In the genomic region with DNA sequence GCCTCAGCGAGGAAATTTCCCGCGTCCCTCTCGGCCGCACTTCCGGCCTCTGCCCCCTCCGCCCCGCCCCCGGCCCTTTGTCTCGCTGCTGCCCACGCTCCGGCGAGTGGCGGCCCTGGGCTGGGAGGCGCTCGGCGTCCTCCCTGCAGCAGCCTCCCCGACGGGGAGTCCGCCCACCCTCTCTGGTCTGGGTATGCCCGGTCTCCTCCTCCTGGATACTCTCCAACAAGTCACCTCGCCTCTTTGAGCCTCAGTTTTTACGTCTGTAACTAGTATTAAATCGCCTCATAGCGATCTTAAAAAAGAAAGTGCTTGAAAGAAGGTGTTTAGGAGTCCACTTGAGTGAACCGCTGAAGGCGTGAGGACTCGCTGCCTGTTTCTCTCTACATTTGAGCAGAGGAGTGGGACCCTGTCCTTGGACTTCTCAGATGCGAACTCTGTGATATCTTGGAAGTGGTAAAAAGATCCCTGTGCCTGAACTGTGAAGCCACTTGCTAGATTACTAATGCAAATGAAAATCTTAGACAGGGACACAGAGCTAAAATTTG, we compare ENCODE assay signal across 8 mouse cellular contexts. TPM values are rescaled to one million over a fixed set of nuclear protein-coding genes. Genes with fewer than 3 reads are reported as not detected.
DNase-seq lines count a peak whose midpoint lies in the region; ATAC-seq and TF ChIP-seq lines count a peak whose summit lies in the region.

A gene (minus strand): TSS at position 11 of the 548 bp plus-strand sequence.

- peak within 1 kb of the TSS; percentile 89 for H3K27ac ChIP-seq in hindbrain, embryonic 14.5 days
- no peak within 1 kb of the TSS for H3K27ac ChIP-seq in liver, postnatal 0 days (ENCODE audit: low read depth)

- no peak for DNase-seq in layer of hippocampus, adult 18-20 months (ENCODE audit: low spot score in 2 of 2)
- no peak for DNase-seq in layer of hippocampus, adult 9-10 months (ENCODE audit: low spot score)
- DNase-seq in cerebellum, adult 9-11 months = peak; percentile 81
- DNase-seq in hindbrain, embryonic 14.5 days (ENCODE audit: low spot score) = no peak
- no peak for DNase-seq in liver, postnatal 0 days
- no peak for DNase-seq in retina, postnatal 1 day
- no peak for DNase-seq in right cerebral cortex, adult 18-20 months
- no peak for DNase-seq in lung, postnatal 25 days (ENCODE audit: low spot score)

- no peak for TF ChIP-seq EP300 in liver, postnatal 0 days (IDR thresholded peaks at IDR 0.05; ENCODE audit: low read depth)

- peak within 1 kb of the TSS; percentile 71 for H3K4me2 ChIP-seq in hindbrain, embryonic 14.5 days (replicated peaks)
- peak within 1 kb of the TSS; percentile 72 for H3K4me2 ChIP-seq in liver, postnatal 0 days (ENCODE audit: low read depth, low read length)

- H3K27me3 ChIP-seq in hindbrain, embryonic 14.5 days (ENCODE audit: control insufficient read depth, insufficient read depth, low read length) = peaks cover 12% of the 10 kb centered on the region
- H3K27me3 ChIP-seq in liver, postnatal 0 days (ENCODE audit: insufficient read depth, low read length) = peaks cover 48% of the 10 kb centered on the region

- peak; percentile 48 for ATAC-seq in hindbrain, embryonic 14.5 days (ENCODE audit: low FRiP score)
- ATAC-seq in liver, postnatal 0 days = no peak

- H3K9ac ChIP-seq in hindbrain, embryonic 14.5 days = peak within 1 kb of the TSS; percentile 85
- H3K9ac ChIP-seq in liver, postnatal 0 days (replicated peaks) = no peak within 1 kb of the TSS

- H3K4me3 ChIP-seq in hindbrain, embryonic 14.5 days (replicated peaks; ENCODE audit: low read length) = peak within 1 kb of the TSS; percentile 74
- H3K4me3 ChIP-seq in liver, postnatal 0 days (ENCODE audit: low read depth, low read length) = peak within 1 kb of the TSS; percentile 43

- no peaks in the 10 kb centered on the region for H3K9me3 ChIP-seq in hindbrain, embryonic 14.5 days (ENCODE audit: control insufficient read depth, low read length)
- no peaks in the 10 kb centered on the region for H3K9me3 ChIP-seq in liver, postnatal 0 days (ENCODE audit: low read length)

- H3K4me1 ChIP-seq in hindbrain, embryonic 14.5 days (replicated peaks; ENCODE audit: control insufficient read depth, insufficient read depth, low read length) = peaks cover 42% of the 10 kb centered on the region
- H3K4me1 ChIP-seq in liver, postnatal 0 days (ENCODE audit: insufficient read depth) = peaks cover 7% of the 10 kb centered on the region

- no peak for TF ChIP-seq CTCF in liver, postnatal 0 days (IDR thresholded peaks at IDR 0.05; ENCODE audit: low read depth)

- WGBS in hindbrain, embryonic 14.5 days = 3% methylated on average over 29 of the region's 29 CpGs
- WGBS in liver, postnatal 0 days (ENCODE audit: insufficient replicate concordance) = 11% methylated on average over 25 of the region's 29 CpGs

- peaks cover 8% of the 10 kb centered on the region; the same call in 1 of the 2 replicates for H3K36me3 ChIP-seq in hindbrain, embryonic 14.5 days (replicated peaks; ENCODE audit: control insufficient read depth, insufficient read depth)
- no peaks in the 10 kb centered on the region for H3K36me3 ChIP-seq in liver, postnatal 0 days (replicated peaks; ENCODE audit: insufficient read depth, low read length)

RNA-seq across cellular contexts. Expression of the gene that starts here (rescaled TPM):
- 100 to 1,000 TPM; 146 to 150 TPM for total RNA-seq in layer of hippocampus, adult 18-20 months (2021)
- polyA plus RNA-seq in hindbrain, embryonic 14.5 days (2014; fragmentation: Nextera tagmentation; extraction: Ambion mirVana) = 23.5 and 31.6 TPM in 2 replicates
- polyA plus RNA-seq in liver, postnatal 0 days (2015; fragmentation: Nextera tagmentation; extraction: Ambion mirVana) = not detected in 2 replicates

Comparison
In these comparisons a context has a peak if more than half of its experiments do, and no peak if none do; other contexts are left out.
1. RNA of the gene that starts here (polyA plus RNA-seq): 23.5 to 31.6 TPM in hindbrain, embryonic 14.5 days; not detected in liver, postnatal 0 days; every median in the first group is over 10 times any median in the second.